Mouse (Mus musculus) inflammation-experienced regulatory T-cells, adult 16 weeks (primary cell): Measurements from ENCODE around the gene Jmjd4. TPM values are rescaled to one million over a fixed set of nuclear protein-coding genes. Genes with fewer than 3 reads are reported as not detected.

Source experiments
- polyA plus RNA-seq: library from polyadenylated mRNA; unstranded; fragments of 100-300 nt; shearing (Covaris generic); gene quantifications from one replicate; pipeline ENCODE4 v1.2.1, GENCODE M21; 2017

Jmjd4 gene
- polyA plus RNA-seq: 10.7 TPM

DNA sequence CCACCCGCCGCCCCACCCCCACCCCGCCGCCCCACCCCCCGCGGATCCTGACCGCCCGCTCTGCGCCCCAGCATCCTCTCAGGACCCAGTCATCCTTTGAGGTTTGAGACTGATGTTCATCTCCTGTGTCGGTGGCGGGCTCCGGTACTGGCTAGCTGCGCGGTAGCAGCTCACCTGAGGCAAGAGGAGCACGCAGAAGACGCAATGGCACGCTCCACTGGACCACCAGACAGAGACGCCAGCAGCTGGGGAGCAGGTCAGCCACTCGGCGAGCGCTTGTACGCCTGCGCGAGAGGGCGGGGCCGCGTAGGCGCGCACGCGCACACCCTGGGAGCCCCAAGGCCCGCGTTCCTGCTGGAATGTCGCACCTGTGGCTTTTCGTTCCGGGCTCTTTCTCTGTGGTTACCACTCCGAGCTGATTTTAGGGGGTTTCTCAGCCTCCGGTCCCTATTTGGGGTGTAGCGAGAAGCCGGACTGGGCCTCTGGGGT, at the start of gene Jmjd4:
Gene Jmjd4, plus strand, starts transcription at position 305 of the 489 bp plus-strand sequence.

GRCm38 (mm10) chr11:59451086-59451485, 1.2 kb downstream of the Jmjd4 start, which contains the start of gene Snap47:
Gene Snap47, minus strand, starts transcription at chr11:59451186.

DNA sequence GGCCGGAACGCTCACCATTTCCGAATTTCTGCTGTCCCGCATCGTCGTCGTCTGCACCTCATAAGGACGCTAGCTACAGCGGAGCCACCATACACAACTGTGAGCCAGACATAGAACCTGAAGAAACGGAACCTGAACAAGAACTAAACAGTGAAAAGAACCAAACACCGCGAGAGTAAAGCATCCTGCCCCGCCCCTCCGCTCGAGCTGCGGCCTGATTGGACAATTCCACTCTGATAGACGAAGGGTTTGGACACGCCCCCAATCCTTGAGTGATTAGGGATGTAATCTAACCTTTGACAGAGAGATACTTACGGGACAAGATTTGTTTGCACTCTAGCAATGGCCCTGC, 22.5 kb downstream of the Jmjd4 start, which contains the start of gene Zfp867:
Gene Zfp867, minus strand, starts transcription at position 149 of the 352 bp plus-strand sequence.

Other genes with a start within 250 kb of the Jmjd4 start
- 48.5 TPM for gene Mrpl55, start 247.6 kb upstream of the Jmjd4 start, polyA plus RNA-seq
- 40.1 TPM for gene 2310033P09Rik, start 241.7 kb upstream of the Jmjd4 start, polyA plus RNA-seq
- gene Arf1, start 221.8 kb upstream of the Jmjd4 start, polyA plus RNA-seq: 545 TPM
- gene Wnt3a, start 159.3 kb upstream of the Jmjd4 start, polyA plus RNA-seq: not detected
- gene Wnt9a, start 143.1 kb upstream of the Jmjd4 start, polyA plus RNA-seq: not detected
- gene Prss38, start 74.4 kb upstream of the Jmjd4 start, polyA plus RNA-seq: not detected
- 62.5 TPM for gene Snap47, start 1.1 kb downstream of the Jmjd4 start, polyA plus RNA-seq
- gene Zfp867, start 22.4 kb downstream of the Jmjd4 start, polyA plus RNA-seq: 4.6 TPM
- 33.4 TPM for gene Zkscan17, start 76.7 kb downstream of the Jmjd4 start, polyA plus RNA-seq
- not detected for gene Nlrp3, start 91.5 kb downstream of the Jmjd4 start, polyA plus RNA-seq
- not detected for gene Olfr222, start 126.2 kb downstream of the Jmjd4 start, polyA plus RNA-seq
- not detected for gene Olfr223, start 143.2 kb downstream of the Jmjd4 start, polyA plus RNA-seq
- gene Mprip, start 211.3 kb downstream of the Jmjd4 start, polyA plus RNA-seq: 13.9 TPM